Mouse (Mus musculus): ENCODE results near the gene Foxn3.

The Foxn3 gene

GRCm38 (mm10) chr12:99332144-99332807 is 231.1 kb downstream of the Foxn3 start:
- DNase-seq (ENCODE audit: low read depth, low spot score): peak; percentile 55

GRCm38 (mm10) chr12:99331341-99331947 is 231.9 kb downstream of the Foxn3 start:
- DNase-seq (ENCODE audit: low read depth, low spot score): no peak

GRCm38 (mm10) chr12:99330822-99331285 is 232.5 kb downstream of the Foxn3 start:
- DNase-seq (ENCODE audit: low read depth, low spot score): peak; percentile 68

GRCm38 (mm10) chr12:99329301-99330257 is 233.8 kb downstream of the Foxn3 start:
- peak; percentile 61 for DNase-seq (ENCODE audit: low read depth, low spot score)

- DNase-seq (ENCODE audit: low read depth, low spot score): no peak
Observed at GRCm38 (mm10) chr12:99326157-99326556, 237.2 kb downstream of the Foxn3 start.

GRCm38 (mm10) chr12:99321633-99322431 is 241.6 kb downstream of the Foxn3 start:
- no peak for DNase-seq (ENCODE audit: low read depth, low spot score)

- no peak for DNase-seq (ENCODE audit: low read depth, low spot score)
Observed at GRCm38 (mm10) chr12:99320966-99321496, 242.4 kb downstream of the Foxn3 start.

GRCm38 (mm10) chr12:99319896-99320295 is 243.5 kb downstream of the Foxn3 start:
- no peak for DNase-seq (ENCODE audit: low read depth, low spot score)

- no peak for DNase-seq (ENCODE audit: low read depth, low spot score)
Observed at GRCm38 (mm10) chr12:99319171-99319570, 244.2 kb downstream of the Foxn3 start.

GRCm38 (mm10) chr12:99315931-99316330 is 247.5 kb downstream of the Foxn3 start:
- DNase-seq (ENCODE audit: low read depth, low spot score): no peak

- DNase-seq (ENCODE audit: low read depth, low spot score): no peak
Observed at GRCm38 (mm10) chr12:99314817-99315216, 248.6 kb downstream of the Foxn3 start.

- DNase-seq (ENCODE audit: low read depth, low spot score): no peak
Observed at GRCm38 (mm10) chr12:99311303-99311702, 252.1 kb downstream of the Foxn3 start.

GRCm38 (mm10) chr12:99309937-99310336 is 253.4 kb downstream of the Foxn3 start:
- no peak for DNase-seq (ENCODE audit: low read depth, low spot score)

GRCm38 (mm10) chr12:99308541-99309089 is 254.8 kb downstream of the Foxn3 start:
- no peak for DNase-seq (ENCODE audit: low read depth, low spot score)

- peak; percentile 52 for DNase-seq (ENCODE audit: low read depth, low spot score)
Observed at GRCm38 (mm10) chr12:99306536-99307204, 256.7 kb downstream of the Foxn3 start.

GRCm38 (mm10) chr12:99305784-99306535 is 257.4 kb downstream of the Foxn3 start:
- DNase-seq (ENCODE audit: low read depth, low spot score): no peak

- DNase-seq (ENCODE audit: low read depth, low spot score): no peak
Observed at GRCm38 (mm10) chr12:99305324-99305723, 258.1 kb downstream of the Foxn3 start.

- no peak for DNase-seq (ENCODE audit: low read depth, low spot score)
Observed at GRCm38 (mm10) chr12:99304056-99304455, 259.3 kb downstream of the Foxn3 start.

- DNase-seq (ENCODE audit: low read depth, low spot score): peak; percentile 75
Observed at GRCm38 (mm10) chr12:99303581-99303980, 259.8 kb downstream of the Foxn3 start.
